Mouse (Mus musculus): ENCODE data around the gene Pik3c2b. TPM values are rescaled to one million over a fixed set of nuclear protein-coding genes. Genes with fewer than 3 reads are reported as not detected.

Gene Pik3c2b
- polyA plus RNA-seq, 1 experiment from 2014 or later = 6.3 TPM

DNA sequence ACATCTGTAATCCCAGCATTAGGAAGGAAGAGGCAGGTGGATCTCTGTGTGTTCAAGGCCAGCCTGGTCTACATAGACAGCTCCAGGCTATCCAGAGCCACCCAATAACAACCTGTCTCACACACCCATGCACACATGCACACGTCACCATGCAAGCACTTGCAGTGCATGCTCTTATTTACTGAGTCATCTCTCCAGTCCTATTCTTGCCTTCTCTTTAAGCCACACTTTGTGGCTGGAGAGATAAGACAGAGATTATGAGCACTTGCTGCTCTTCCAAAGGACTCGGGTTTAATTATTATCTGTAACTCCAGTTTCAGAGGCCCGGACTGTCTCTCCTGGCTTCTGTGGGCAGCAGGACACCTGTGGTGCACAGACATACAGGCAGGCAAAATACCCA is 73.4 kb downstream of the Pik3c2b start:
- 89% methylated on average over 3 of the region's 3 CpGs for WGBS
- ATAC-seq (replicated peaks; ENCODE audit: low FRiP score) = no peak
- H3K27ac ChIP-seq = no peak overlapping the region

GRCm38 (mm10) chr1:133119931-133120712 is 74.7 kb downstream of the Pik3c2b start:
- no peak overlapping the region for H3K4me3 ChIP-seq (replicated peaks)
- no peaks in the 10 kb centered on the region for H3K36me3 ChIP-seq
- ATAC-seq (replicated peaks; ENCODE audit: low FRiP score) = no peak
- H3K27me3 ChIP-seq = no peaks in the 10 kb centered on the region
- H3K9me3 ChIP-seq (replicated peaks) = no peaks in the 10 kb centered on the region
- WGBS = 32% methylated on average over 7 of the region's 7 CpGs
- H3K4me1 ChIP-seq = peaks cover 14% of the 10 kb centered on the region
- H3K9ac ChIP-seq = no peak overlapping the region
- H3K4me2 ChIP-seq = no peak overlapping the region
- no peak overlapping the region for H3K27ac ChIP-seq

More for the DNA sequence above, 73.4 kb downstream of the Pik3c2b start:
- H3K4me2 ChIP-seq = no peak overlapping the region
- H3K9ac ChIP-seq = no peak overlapping the region
- no peaks in the 10 kb centered on the region for H3K9me3 ChIP-seq (replicated peaks)
- no peak overlapping the region for H3K4me3 ChIP-seq (replicated peaks)
- H3K27me3 ChIP-seq = no peaks in the 10 kb centered on the region
- H3K4me1 ChIP-seq = peaks cover 8% of the 10 kb centered on the region
- H3K36me3 ChIP-seq = no peaks in the 10 kb centered on the region

DNA sequence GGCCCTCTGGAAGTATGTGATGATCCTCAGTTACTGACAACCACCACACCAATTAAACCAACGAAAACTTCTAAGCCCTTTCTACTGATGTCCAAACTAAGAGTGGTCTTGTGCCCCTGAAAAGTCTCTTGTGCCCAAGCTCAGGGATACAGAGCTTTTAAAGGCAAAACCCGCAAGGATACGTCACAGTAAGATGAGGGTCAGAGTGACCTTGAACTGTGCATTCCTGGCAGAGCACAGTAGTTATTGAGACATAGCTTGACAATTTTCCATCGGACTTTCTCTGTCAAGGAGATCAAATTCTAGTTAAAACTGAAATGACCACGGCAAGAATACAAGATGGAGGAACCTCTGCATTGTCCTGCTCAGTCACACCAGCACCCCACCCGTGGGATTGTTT is 75.8 kb downstream of the Pik3c2b start:
- Histone ChIP-seq H3K27me3 (no peaks in the 10 kb centered on the region), H3K9me3 (replicated peaks) (no peaks in the 10 kb centered on the region), H3K9ac (no peak overlapping the region), H3K36me3 (no peaks in the 10 kb centered on the region), H3K4me3 (replicated peaks) (no peak overlapping the region), H3K4me2 (no peak overlapping the region), H3K4me1 (peaks cover 14% of the 10 kb centered on the region), H3K27ac (no peak overlapping the region)
- 65% methylated on average over 6 of the region's 6 CpGs for WGBS
- ATAC-seq (replicated peaks; ENCODE audit: low FRiP score) = no peak

DNA sequence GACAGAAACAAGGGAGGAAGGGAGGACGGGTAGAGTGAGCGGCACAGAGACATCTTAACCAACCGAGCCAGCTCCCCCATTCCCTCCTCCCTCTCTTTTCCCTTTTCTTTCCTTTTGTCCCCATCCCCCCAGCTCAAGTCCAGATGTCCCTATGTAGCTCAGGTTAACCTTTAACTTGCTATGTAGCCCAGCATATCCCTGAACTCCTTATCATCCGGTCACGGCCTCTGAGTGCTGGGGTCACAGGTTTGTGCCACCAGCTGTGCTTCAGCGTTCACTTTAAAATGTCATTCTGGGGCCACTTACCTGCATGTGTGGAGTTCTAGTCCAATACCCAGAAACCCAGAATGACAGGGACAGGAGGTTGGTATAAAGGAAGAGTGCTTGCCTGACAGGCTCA is 78.7 kb downstream of the Pik3c2b start:
- Histone ChIP-seq H3K9me3 (replicated peaks) (no peaks in the 10 kb centered on the region), H3K4me1 (peaks cover 14% of the 10 kb centered on the region), H3K27ac (peak overlapping the region; percentile 49), H3K4me3 (replicated peaks) (no peak overlapping the region), H3K36me3 (no peaks in the 10 kb centered on the region), H3K4me2 (no peak overlapping the region), H3K27me3 (no peaks in the 10 kb centered on the region), H3K9ac (no peak overlapping the region)
- WGBS = 69% methylated on average over 6 of the region's 6 CpGs
- ATAC-seq (replicated peaks; ENCODE audit: low FRiP score) = no peak

DNA sequence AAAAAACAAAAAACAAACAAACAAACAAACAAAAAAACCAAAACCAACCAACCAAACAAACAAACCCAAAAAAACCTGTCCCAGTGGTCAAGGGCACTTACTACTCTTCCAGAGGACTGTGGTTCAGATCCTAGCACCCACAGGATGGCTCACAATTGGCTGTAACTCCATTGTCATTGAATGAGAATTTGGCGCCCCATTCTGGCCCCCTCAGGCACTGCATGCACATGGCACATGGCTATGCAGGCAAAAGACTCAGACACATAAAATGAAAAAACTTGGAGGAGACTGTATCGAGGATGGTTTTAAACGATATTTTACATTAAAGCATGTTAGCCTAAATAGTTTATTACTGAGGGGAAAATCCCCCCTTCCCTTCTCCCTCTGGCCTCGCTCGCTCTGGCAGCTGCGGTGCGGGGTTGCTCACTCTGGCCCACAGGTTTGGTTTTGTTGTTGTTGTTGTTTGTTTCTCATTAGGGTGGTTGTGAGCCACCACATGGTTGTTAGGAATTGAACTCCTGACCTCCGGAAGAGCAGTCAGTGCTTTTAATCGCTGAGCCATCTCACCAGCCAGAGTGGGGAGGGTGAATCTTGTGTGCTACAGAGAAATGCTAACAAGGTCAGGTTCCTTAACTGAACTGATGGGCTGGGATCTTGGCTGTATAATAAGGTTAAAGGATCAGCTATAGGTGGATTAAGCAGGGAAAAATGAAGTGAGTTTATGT is 80.3 kb downstream of the Pik3c2b start:
- Histone ChIP-seq H3K4me3 (replicated peaks) (no peak overlapping the region), H3K4me2 (no peak overlapping the region), H3K9me3 (replicated peaks) (no peaks in the 10 kb centered on the region), H3K9ac (no peak overlapping the region), H3K27me3 (no peaks in the 10 kb centered on the region), H3K36me3 (no peaks in the 10 kb centered on the region), H3K4me1 (peaks cover 22% of the 10 kb centered on the region), H3K27ac (no peak overlapping the region)
- WGBS = 90% methylated on average over 9 of the region's 9 CpGs
- no peak for ATAC-seq (replicated peaks; ENCODE audit: low FRiP score)

DNA sequence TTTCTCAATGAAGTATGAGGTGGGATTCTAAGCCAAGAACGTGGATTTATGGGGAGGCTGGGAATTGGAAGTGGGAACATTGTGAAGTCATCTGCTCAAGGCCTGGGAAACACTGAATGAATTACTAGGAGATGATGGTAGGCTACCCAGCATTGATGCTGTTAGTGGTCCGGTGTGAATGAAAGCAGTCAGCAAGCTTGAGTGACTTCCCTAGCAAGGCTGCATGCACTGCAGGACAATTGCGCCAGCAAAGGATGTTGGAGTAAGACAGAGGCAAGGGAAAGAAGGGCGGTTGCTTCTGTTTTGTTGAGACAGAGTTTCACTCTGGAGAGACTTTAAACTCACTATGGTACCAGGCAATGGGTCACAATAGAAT is 80.9 kb downstream of the Pik3c2b start:
- Histone ChIP-seq H3K9me3 (replicated peaks) (no peaks in the 10 kb centered on the region), H3K4me1 (peaks cover 22% of the 10 kb centered on the region), H3K27me3 (no peaks in the 10 kb centered on the region), H3K9ac (no peak overlapping the region), H3K4me2 (no peak overlapping the region), H3K27ac (no peak overlapping the region), H3K36me3 (no peaks in the 10 kb centered on the region), H3K4me3 (replicated peaks) (no peak overlapping the region)
- ATAC-seq (replicated peaks; ENCODE audit: low FRiP score) = no peak
- 74% methylated on average over 4 of the region's 4 CpGs for WGBS

DNA sequence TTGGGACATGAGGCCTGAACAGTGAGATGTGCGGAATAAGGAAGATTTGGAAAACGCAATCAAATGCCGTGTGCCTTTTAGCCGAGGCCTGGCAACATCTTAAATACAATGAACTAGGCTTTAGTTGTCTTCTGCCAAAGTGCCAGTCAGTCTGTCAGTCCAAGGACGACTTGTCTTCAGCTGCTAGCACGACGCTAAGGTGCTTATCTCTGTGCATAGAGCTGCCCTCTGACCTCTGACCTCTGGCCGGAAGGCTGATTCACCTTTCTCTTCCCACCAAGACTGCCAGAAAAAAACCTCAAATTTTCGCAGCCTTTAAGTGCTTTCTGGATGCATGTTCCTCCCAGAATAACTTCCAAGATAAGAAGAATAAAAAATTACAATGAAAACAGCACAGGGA is 81.9 kb downstream of the Pik3c2b start:
- no peak for ATAC-seq (replicated peaks; ENCODE audit: low FRiP score)
- 69% methylated on average over 9 of the region's 9 CpGs for WGBS

DNA sequence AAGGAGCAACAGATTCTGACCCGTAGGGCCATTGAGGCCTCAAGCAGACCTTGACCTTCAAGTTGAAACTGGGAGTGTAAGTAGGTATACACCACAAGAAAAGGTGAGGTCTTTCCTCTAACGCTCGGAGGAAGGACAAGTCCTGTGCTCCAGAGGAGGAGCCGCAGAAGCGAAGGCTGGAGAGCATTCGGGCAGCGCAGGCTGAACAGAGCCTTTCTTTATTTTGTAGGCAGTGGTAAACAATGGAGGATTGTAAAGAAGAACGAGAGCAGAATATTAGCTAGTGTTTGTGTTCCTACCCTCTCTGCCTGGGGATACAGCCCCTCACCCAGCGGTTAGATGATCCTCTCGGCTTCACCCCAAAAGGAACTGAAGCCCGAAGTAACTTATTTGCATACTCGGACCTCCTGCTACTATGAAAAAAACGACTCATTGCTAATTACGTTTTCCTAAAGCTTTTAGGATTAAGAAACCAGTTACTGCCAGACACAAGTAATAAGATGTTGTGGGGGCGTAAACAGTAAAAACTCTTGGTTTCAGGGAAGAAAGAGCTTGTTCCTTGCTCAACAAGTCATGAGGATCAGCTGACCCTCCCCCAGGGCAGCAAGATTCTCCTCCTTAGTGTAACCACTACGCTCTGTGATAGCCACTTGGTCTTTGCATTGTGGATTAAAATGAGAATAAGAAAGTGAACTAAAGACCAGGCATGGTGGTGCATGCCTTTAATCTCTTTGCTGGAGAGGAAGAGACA is 84.2 kb downstream of the Pik3c2b start:
- ATAC-seq (replicated peaks; ENCODE audit: low FRiP score) = no peak
- WGBS = 34% methylated on average over 16 of the region's 16 CpGs
- no peaks in the 10 kb centered on the region for H3K27me3 ChIP-seq
- H3K9me3 ChIP-seq (replicated peaks) = no peaks in the 10 kb centered on the region
- H3K27ac ChIP-seq = peak overlapping the region; percentile 98
- peaks cover 32% of the 10 kb centered on the region for H3K4me1 ChIP-seq
- H3K4me2 ChIP-seq = peak overlapping the region; percentile 95
- H3K4me3 ChIP-seq (replicated peaks) = 0 out of 2 replicates have a peak overlapping the region, but pooled peaks have one; percentile 7
- no peak overlapping the region for H3K9ac ChIP-seq
- peaks cover 12% of the 10 kb centered on the region; the same call in 1 of the 2 replicates for H3K36me3 ChIP-seq

More for the DNA sequence above, 81.9 kb downstream of the Pik3c2b start:
- no peak overlapping the region for H3K27ac ChIP-seq
- H3K9ac ChIP-seq = no peak overlapping the region
- no peak overlapping the region for H3K4me2 ChIP-seq
- H3K36me3 ChIP-seq = no peaks in the 10 kb centered on the region
- H3K27me3 ChIP-seq = no peaks in the 10 kb centered on the region
- H3K4me3 ChIP-seq (replicated peaks) = no peak overlapping the region
- H3K4me1 ChIP-seq = peaks cover 22% of the 10 kb centered on the region
- no peaks in the 10 kb centered on the region for H3K9me3 ChIP-seq (replicated peaks)

DNA sequence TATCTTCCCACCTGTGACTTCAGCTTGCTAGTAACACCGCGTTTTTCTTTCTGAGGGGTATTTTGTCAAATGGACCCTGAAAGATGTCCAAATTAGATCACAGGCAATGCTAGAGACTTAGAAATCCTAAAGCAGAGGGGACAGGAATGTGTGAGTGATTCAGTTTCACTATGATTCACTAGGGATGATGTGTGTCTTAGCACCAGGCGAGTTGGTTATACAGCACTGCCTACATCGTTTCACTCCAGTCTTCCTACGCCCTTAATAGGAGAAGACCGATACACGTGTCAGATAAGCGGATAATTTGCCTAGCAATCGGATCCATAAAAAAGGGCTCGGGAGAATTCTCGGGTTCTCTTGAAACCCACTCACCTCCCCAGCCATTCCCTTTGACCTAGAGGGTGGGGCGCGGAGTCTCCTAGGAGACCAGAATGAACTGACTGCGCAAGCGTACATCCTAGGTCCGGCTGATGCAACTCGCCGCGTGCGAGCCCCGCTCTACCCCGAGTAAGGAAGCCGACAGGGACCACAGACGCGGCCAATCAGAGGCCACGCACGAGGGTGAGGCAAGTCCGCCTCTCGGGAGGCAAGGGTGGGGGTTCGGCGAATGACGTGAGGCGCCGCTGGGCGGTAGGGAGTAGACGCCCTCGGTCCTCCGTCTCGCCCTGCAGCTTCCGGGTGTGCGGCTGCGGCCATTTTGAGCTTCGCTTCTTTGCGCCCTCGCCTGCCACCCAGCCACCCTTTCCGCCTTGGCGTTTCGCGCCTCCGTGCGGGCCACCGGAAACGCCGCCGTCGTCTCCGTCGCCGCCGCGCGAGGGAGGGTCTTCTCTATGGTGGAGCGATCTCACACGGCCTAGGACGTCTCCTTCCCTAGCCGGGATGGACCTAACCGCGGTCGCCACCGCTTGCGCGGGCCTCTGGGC is 85.4 kb downstream of the Pik3c2b start, which contains the start of gene Ppp1r15b:
Ppp1r15b (plus strand) TSS at position 506 of the 923 bp plus-strand sequence.
- Histone ChIP-seq H3K4me1 (peaks cover 43% of the 10 kb centered on the region), H3K4me3 (replicated peaks) (peak within 1 kb of the TSS; percentile 92), H3K9me3 (replicated peaks) (no peaks in the 10 kb centered on the region), H3K9ac (peak within 1 kb of the TSS; percentile 96), H3K4me2 (peak within 1 kb of the TSS; percentile 95), H3K27ac (peak within 1 kb of the TSS; percentile 98), H3K36me3 (peaks cover 18% of the 10 kb centered on the region; the same call in 1 of the 2 replicates), H3K27me3 (no peaks in the 10 kb centered on the region)
- ATAC-seq (replicated peaks; ENCODE audit: low FRiP score) = peak; percentile 99
- under 1% methylated on average over 72 of the region's 72 CpGs for WGBS

DNA sequence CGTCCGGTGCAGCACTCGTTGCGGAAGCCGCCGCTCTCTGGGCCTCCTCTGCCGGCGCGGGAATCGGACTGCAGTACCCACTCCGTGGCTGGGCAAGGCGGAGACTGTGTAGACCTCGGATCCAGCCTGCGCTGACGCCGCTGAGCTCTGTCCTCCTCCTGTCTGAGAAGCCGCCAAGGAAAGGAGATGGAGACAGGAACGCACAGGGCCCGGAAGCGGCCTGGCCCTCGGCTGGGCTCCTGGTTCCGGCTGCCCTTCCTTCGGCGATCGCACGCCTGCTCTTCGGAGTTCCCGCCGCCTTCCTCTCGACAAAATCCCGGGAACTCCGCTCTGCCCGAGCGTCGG is 86.1 kb downstream of the Pik3c2b start:
- peak overlapping the region; percentile 92 for H3K4me3 ChIP-seq (replicated peaks)
- WGBS = under 1% methylated on average over 35 of the region's 35 CpGs
- H3K36me3 ChIP-seq = peaks cover 25% of the 10 kb centered on the region
- no peaks in the 10 kb centered on the region for H3K27me3 ChIP-seq
- peak overlapping the region; percentile 98 for H3K27ac ChIP-seq
- peaks cover 50% of the 10 kb centered on the region for H3K4me1 ChIP-seq
- H3K4me2 ChIP-seq = peak overlapping the region; percentile 95
- ATAC-seq (replicated peaks; ENCODE audit: low FRiP score) = no peak
- no peaks in the 10 kb centered on the region for H3K9me3 ChIP-seq (replicated peaks)
- peak overlapping the region; percentile 96 for H3K9ac ChIP-seq

DNA sequence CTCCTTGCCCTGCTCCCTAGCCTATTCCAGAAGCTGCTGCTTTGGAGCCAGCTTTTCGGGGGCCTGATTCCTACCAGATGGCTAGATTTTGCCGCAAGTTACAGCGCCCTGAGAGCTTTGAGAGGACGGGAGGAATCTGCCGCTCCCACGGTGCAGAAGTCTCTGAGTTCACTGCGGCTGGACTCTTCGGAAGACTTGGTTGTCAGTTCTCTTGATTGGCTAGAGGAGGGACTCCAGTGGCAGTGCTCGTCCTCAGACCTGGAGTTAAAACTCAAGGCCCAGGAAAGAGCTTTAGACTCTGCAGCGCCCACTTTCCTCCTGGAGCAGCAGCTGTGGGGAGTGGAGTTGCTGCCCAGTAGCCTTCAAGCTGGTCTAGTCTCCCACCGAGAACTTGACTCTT is 86.5 kb downstream of the Pik3c2b start:
- Histone ChIP-seq H3K9me3 (replicated peaks) (no peaks in the 10 kb centered on the region), H3K36me3 (peaks cover 29% of the 10 kb centered on the region), H3K27ac (peak overlapping the region; percentile 98), H3K27me3 (no peaks in the 10 kb centered on the region), H3K4me2 (peak overlapping the region; percentile 95), H3K9ac (peak overlapping the region; percentile 96), H3K4me1 (peaks cover 50% of the 10 kb centered on the region), H3K4me3 (replicated peaks) (peak overlapping the region; percentile 92)
- ATAC-seq (replicated peaks; ENCODE audit: low FRiP score) = no peak
- 1% methylated on average over 11 of the region's 11 CpGs for WGBS
